Comparison of ENCODE assay signal across 10 mouse cellular contexts in genomic region chr16:83420676-83421075, GRCm38 (mm10).
DNase-seq lines count a peak whose midpoint lies in the region; ATAC-seq lines count a peak whose summit lies in the region.
"Had no signal": no experiment of that assay in that cellular context is flagged by ENCODE, and none has a peak within 500 bp of the region (broad histone marks: within the 10 kb centered on the region; RNA-seq: fewer than 3 reads in every experiment).

No protein-coding gene starts in this region.

- no peak overlapping the region for H3K9ac ChIP-seq in kidney, embryonic 14.5 days (ENCODE audit: low read depth, low read length)
- H3K9ac ChIP-seq: embryonic facial prominence, embryonic 13.5 days; limb, embryonic 13.5 days had no signal

- WGBS in kidney, embryonic 14.5 days, result 61% methylated on average over 1 of the region's 1 CpGs

- no peaks in the 10 kb centered on the region for H3K36me3 ChIP-seq in kidney, embryonic 14.5 days (ENCODE audit: control insufficient read depth, insufficient read depth, low read length)
- H3K36me3 ChIP-seq: embryonic facial prominence, embryonic 13.5 days; limb, embryonic 13.5 days had no signal

- H3K27ac ChIP-seq in kidney, embryonic 14.5 days (ENCODE audit: low read depth, low read length), result no peak overlapping the region
- H3K27ac ChIP-seq: embryonic facial prominence, embryonic 13.5 days; limb, embryonic 13.5 days had no signal

- no peak overlapping the region for H3K4me2 ChIP-seq in kidney, embryonic 14.5 days (replicated peaks; ENCODE audit: low read depth, low read length)
- H3K4me2 ChIP-seq: embryonic facial prominence, embryonic 13.5 days; limb, embryonic 13.5 days had no signal

- H3K9me3 ChIP-seq in kidney, embryonic 14.5 days (ENCODE audit: control insufficient read depth, low read length), result no peaks in the 10 kb centered on the region
- H3K9me3 ChIP-seq: embryonic facial prominence, embryonic 13.5 days; limb, embryonic 13.5 days had no signal

- no peak for ATAC-seq in kidney, embryonic 14.5 days (ENCODE audit: low FRiP score, low TSS enrichment)

- H3K4me3 ChIP-seq in kidney, embryonic 14.5 days (ENCODE audit: low read length), result no peak overlapping the region
- H3K4me3 ChIP-seq: embryonic facial prominence, embryonic 13.5 days; limb, embryonic 13.5 days had no signal

- DNase-seq in gastrocnemius, adult 18-20 months (ENCODE audit: low spot score), result peak; percentile 16
- no peak for DNase-seq in gastrocnemius, adult 8-10 months (ENCODE audit: low spot score in 2 of 2)
- peak; percentile 91 for DNase-seq in cerebellum, adult 9-10 months
- DNase-seq in layer of hippocampus, adult 9-11 months, result peak; percentile 66
- DNase-seq in lung, postnatal 25 days (ENCODE audit: low spot score), result peak; percentile 23
- no peak for DNase-seq in ovary, adult 18-20 months (ENCODE audit: low spot score)
- DNase-seq in kidney, adult 11 months, result no peak

- no peaks in the 10 kb centered on the region for H3K4me1 ChIP-seq in kidney, embryonic 14.5 days (ENCODE audit: control insufficient read depth, insufficient read depth, low read length)
- H3K4me1 ChIP-seq: embryonic facial prominence, embryonic 13.5 days; limb, embryonic 13.5 days had no signal

- H3K27me3 ChIP-seq in kidney, embryonic 14.5 days (ENCODE audit: control insufficient read depth, insufficient read depth, low read length), result no peaks in the 10 kb centered on the region
- H3K27me3 ChIP-seq: embryonic facial prominence, embryonic 13.5 days; limb, embryonic 13.5 days had no signal

Comparison
In these comparisons a context has a peak if more than half of its experiments do, and no peak if none do; other contexts are left out.
1. DNase-seq: peak in gastrocnemius, adult 18-20 months (single experiment), cerebellum, adult 9-10 months (single experiment), layer of hippocampus, adult 9-11 months (single experiment) and lung, postnatal 25 days (single experiment); none in gastrocnemius, adult 8-10 months (0 of 2), ovary, adult 18-20 months (single experiment) and kidney, adult 11 months (single experiment).